Mouse (Mus musculus) CD4-positive naive resting alpha-beta T cell, adult 76 days (primary cell): Measurements from ENCODE around the gene Phrf1. TPM values are rescaled to one million over a fixed set of nuclear protein-coding genes. Genes with fewer than 3 reads are reported as not detected.

Experiments
- total RNA-seq: library from RNA; stranded (reverse); gene quantifications from one replicate; pipeline ENCODE4 v1.2.4, GENCODE M21; 2023

The Phrf1 gene
- total RNA-seq = 154 TPM

DNA sequence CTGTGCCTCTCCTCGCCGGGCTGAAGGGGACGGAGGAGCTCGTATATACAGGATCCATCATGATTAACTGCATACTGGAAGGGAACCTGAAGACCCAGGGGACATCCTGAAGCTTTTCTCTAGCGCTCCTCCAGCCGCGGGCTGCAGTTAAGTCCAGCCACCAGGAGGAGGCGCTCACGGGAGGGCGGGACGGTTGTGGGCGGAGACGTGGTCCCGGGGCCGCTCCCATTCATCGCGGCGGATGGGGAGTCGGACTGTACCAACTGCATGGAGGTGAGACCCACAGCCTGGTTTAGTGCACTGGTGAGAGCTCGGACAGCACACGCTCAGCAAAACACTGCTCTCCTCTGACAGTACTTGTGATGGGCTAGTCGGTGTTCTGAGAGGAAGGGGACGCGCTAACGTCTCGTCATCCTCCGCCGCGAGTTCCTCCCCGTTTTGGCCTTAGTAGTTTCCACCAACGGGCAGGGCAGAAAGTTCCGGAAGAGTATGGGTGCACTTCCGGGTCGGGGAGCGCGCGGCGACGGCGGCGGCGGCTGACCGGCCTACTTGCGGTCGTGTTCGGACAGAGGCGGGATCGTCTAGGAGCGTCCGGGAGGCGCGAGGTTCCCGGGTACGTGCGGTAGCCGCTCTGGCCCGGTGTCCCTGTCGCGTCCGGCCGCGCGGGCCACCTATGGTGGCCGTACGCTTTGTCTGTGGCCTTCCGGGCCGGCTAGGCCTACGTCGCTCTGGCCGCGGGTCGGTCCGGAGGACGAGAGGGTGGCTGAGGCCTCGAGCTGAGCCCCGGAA is at the start of gene Phrf1:
Gene Phrf1, plus strand, starts transcription at position 506 of the 789 bp plus-strand sequence.

DNA sequence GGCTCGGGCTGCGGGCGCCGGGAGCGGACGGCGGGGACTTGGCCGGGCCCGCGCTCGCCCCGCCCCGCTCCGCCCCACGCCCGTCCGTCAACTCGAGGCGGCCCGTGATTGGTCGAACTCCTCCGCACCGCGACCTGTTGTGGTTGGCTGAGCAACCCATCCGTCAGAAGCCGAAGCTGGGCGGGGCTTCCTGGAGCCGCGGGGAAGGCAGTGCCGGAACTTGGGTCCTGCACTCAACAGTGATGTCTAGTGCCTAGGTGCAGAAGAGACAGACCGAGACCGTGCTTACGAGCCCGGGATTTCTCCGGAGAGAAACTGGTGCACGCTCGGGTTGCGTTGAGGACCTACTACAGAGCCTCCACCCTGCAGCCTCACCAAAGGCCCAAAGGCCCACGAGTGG is 34.6 kb upstream of the Phrf1 start, which contains the start of the genes Hras and Lrrc56:
Gene Hras, minus strand, starts transcription at position 58 of the 400 bp plus-strand sequence.
Gene Lrrc56, plus strand, starts transcription at position 210 of the 400 bp plus-strand sequence.

GRCm38 (mm10) chr7:141213605-141214235 is 14.9 kb upstream of the Phrf1 start, which contains the start of gene Lmntd2:
Gene Lmntd2 (minus strand): TSS chr7:141214080.

DNA sequence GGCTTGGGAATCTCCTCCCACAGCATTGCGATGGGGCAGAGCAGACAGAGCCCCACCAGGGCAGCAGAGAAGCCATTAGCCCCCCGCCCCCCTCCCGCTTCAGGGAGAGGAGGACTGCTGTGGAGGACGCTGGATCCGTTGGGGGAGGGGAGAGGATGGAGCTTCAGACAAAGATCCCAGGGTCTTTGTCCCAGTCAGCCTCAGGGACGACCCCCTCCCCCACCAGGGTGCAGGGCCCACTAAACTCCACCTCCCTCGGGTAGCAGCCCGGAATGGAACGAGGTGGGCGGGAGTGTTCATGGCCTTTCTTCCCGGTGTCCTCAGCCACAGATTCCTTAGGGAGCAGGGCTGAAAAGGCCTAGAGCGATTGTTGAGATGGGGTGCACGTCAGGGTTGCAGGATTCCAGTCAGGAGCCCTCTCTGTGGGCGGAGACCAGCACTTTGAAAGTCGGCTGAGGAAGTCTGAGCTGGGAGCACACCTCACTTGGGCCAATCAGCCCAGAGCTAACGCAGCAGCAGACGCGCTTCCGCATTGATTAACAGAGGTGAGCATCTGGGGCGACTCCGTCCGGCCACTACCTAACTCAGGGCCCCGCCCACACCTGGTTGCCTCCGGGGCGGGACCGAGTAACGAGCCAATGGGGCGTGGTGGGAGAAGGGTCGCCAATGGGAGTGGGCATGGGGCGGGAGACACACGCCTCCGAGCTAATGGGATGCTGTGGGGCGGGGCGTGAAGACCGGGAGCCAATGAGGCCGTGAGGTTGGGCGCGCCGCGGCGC is 13.3 kb upstream of the Phrf1 start, which contains the start of gene Rassf7:
Gene Rassf7, plus strand, starts transcription at position 760 of the 779 bp plus-strand sequence.

DNA sequence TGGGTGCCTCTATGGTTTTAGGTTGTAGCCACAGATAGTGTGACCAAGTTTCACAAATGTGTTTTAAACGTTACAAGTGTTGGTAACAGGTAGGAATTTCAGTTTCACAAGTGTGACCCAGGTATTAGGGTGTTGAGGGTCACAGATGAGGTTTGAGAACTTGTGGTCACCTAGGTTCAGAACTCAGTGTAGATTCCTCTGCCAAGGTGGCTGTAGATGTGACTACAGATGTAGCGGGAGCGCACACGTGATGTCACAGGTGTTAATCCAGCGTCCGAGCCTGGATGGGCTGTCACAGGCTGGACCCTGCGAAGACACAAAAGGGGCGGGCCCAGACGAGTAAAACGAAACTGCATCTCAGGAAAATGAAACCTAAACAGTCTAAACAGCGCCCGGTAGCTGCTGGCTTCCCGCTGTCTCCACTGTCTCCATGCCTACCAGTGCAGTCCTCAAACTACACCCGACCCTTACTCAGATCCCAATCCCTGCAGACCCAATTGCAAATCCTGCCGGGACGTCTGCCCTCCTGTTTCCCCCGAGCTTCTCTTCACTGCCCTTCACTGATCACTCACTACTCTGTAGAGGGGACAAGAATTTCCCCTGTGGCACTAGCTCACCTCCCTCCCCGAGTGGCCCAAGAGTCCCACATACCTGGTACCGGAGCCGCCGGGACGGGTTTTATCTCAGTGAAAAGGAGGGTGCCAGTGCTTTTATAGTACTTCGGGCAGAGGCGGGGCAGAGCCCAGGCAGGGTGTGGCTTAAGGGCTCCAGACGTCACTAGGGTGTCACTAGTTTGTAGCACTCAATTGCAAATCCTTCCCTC is 37.4 kb downstream of the Phrf1 start, which contains the start of gene Irf7:
Gene Irf7, minus strand, starts transcription at position 743 of the 823 bp plus-strand sequence.

GRCm38 (mm10) chr7:141276546-141276945 is 48.0 kb downstream of the Phrf1 start, which contains the start of gene Cdhr5:
Gene Cdhr5 (minus strand): TSS chr7:141276786.

DNA sequence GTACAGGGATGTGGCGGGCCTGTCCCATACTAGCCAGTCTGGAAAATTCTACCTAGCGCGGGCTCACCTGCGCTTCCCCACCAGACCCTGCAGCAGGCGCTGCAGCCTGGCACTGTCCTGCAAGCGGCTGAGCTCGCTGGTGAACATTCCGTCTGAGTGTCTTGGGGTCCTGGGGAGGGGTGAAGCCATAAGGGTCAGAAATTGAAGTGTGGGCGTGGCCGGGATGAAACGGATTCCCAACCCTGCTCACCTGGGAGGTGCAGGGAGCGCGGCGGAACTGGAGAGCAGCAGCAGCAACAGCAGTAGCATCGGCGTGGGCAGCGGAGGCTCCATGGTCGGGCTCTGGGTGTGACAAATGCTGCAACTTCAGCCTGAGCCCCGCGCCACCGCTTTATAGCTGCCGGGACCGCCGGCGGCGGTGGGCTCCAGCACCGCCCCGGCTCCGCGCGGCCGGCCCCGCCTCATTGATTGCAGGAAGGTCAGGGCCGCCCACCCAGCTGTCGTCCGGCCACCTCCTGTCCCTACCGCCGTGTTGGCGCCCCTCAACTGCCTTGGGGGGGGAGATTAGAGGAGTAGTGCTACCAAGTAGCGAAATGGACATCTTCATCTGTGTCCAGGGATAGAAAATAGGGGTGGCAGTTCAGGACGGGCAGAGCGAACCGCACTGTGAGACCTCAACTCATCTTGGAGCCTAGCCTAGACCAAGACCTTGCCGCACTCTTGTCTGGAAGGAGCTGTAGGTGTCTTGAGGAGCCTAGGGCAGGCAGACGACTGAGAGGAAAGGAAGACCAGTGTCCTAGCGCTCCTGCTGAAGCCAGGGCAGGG is 50.4 kb downstream of the Phrf1 start, which contains the start of gene Sct:
Gene Sct, minus strand, starts transcription at position 368 of the 825 bp plus-strand sequence.

DNA sequence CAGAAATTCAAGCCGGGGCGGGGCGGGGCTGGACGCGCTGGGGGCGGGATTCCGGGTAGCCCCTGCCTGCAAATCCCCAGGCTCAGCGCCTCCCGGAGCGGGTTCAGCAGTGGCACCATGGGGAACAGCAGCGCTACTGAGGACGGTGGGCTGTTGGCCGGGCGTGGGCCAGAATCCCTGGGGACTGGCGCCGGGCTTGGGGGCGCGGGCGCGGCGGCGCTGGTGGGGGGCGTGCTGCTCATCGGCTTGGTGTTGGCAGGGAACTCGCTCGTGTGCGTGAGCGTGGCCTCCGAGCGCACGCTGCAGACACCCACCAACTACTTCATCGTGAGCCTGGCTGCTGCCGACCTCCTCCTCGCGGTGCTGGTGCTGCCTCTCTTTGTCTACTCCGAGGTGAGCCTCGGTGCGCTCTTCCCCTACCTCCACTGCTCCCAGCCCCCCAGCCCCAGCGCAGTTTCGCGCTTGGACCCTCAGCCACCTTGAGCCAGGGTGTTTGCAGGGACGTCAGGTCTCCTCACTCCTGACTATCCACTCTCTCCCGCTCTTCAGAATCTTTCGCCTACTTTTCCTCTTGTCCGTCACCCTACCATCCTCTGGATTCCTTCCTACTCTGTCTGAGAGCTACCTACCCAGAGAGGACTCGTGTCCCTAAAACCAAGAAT is 63.5 kb downstream of the Phrf1 start, which contains the start of gene Drd4:
Gene Drd4, plus strand, starts transcription at position 86 of the 662 bp plus-strand sequence.

Other genes with a start within 250 kb of the Phrf1 start
- 6.7 TPM for gene Ifitm3, start 218.0 kb upstream of the Phrf1 start, total RNA-seq
- gene Ifitm6, start 210.9 kb upstream of the Phrf1 start, total RNA-seq = 1.6 TPM
- not detected for gene Gm17387, start 199.7 kb upstream of the Phrf1 start, total RNA-seq
- 1.4 TPM for gene B4galnt4, start 167.7 kb upstream of the Phrf1 start, total RNA-seq
- 35.3 TPM for gene Pkp3, start 150.6 kb upstream of the Phrf1 start, total RNA-seq
- gene Sigirr, start 128.2 kb upstream of the Phrf1 start, total RNA-seq = 56.4 TPM
- gene Ano9, start 111.0 kb upstream of the Phrf1 start, total RNA-seq = not detected
- 6.5 TPM for gene Ptdss2, start 106.4 kb upstream of the Phrf1 start, total RNA-seq
- 44.3 TPM for gene Rnh1, start 55.9 kb upstream of the Phrf1 start, total RNA-seq
- 23.0 TPM for gene Hras, start 34.8 kb upstream of the Phrf1 start, total RNA-seq
- 2.1 TPM for gene Lrrc56, start 34.6 kb upstream of the Phrf1 start, total RNA-seq
- gene Lmntd2, start 14.7 kb upstream of the Phrf1 start, total RNA-seq = 2.8 TPM
- 10.6 TPM for gene Rassf7, start 12.9 kb upstream of the Phrf1 start, total RNA-seq
- 62.5 TPM for gene Irf7, start 37.7 kb downstream of the Phrf1 start, total RNA-seq
- not detected for gene Cdhr5, start 48.0 kb downstream of the Phrf1 start, total RNA-seq
- not detected for gene Sct, start 50.3 kb downstream of the Phrf1 start, total RNA-seq
- not detected for gene Drd4, start 63.2 kb downstream of the Phrf1 start, total RNA-seq
- gene Deaf1, start 98.9 kb downstream of the Phrf1 start, total RNA-seq = 56.9 TPM
- 22.6 TPM for gene Tmem80, start 99.0 kb downstream of the Phrf1 start, total RNA-seq
- not detected for gene Eps8l2, start 110.1 kb downstream of the Phrf1 start, total RNA-seq
- 88.3 TPM for gene Taldo1, start 163.4 kb downstream of the Phrf1 start, total RNA-seq
- 29.1 TPM for gene Gatd1, start 185.4 kb downstream of the Phrf1 start, total RNA-seq
- not detected for gene Cend1, start 200.7 kb downstream of the Phrf1 start, total RNA-seq
- 53.6 TPM for gene Slc25a22, start 209.1 kb downstream of the Phrf1 start, total RNA-seq
- gene Pidd1, start 215.2 kb downstream of the Phrf1 start, total RNA-seq = 4.1 TPM
- 3,494 TPM for gene Rplp2, start 218.6 kb downstream of the Phrf1 start, total RNA-seq
- 66.5 TPM for gene Pnpla2, start 226.4 kb downstream of the Phrf1 start, total RNA-seq
- gene Cracr2b, start 232.3 kb downstream of the Phrf1 start, total RNA-seq = not detected
- gene Cd151, start 238.6 kb downstream of the Phrf1 start, total RNA-seq = 14.0 TPM
- gene Polr2l, start 246.3 kb downstream of the Phrf1 start, total RNA-seq = 11.6 TPM
- 2.2 TPM for gene Tspan4, start 246.5 kb downstream of the Phrf1 start, total RNA-seq